Mouse (Mus musculus): Measurements from ENCODE around the gene Armc9. TPM values are rescaled to one million over a fixed set of nuclear protein-coding genes. Genes with fewer than 3 reads are reported as not detected.

Armc9 gene
- polyA plus RNA-seq (2015; fragmentation: Nextera tagmentation; extraction: Ambion mirVana), result 4.7 and 5.0 TPM in 2 replicates

DNA sequence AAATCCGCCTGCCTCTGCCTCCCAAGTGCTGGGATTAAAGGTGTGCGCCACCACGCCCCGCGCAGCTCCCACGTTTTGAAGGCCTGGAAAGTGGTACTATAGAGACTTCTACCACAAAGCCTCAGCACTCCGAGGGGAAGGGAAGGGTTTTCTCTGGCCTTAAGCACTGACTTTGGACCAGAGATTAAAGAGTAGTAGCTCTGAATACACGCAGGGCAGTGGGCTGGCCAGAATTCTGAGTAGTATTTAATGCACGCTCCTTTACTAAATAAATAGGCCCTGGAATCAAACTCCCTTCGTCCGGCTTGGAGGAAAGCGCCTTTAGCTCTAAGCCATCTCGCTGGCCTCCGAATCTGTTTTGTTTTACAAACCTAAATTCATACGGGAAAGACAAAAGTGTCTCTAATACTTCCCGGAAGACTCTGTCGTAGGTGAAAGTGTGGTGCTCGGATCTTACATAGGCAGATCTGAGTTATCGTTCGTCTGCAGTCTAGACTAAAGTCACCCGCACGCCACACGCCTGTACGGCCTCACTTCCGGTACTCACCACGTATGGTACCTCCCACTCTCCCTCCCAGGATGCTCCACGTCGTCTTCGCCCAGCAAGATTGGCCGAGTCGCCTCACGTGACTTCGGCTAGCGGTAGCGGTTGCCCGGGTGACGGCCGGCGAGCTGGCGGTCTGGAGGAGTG lies at the start of gene Armc9:
Gene Armc9 (plus strand): TSS at position 648 of the 691 bp plus-strand sequence.
- ATAC-seq (peak; percentile 100), DNase-seq (peak; percentile 96)
- H3K4me2 ChIP-seq (ENCODE audit: low read depth, low read length), result peak within 1 kb of the TSS; percentile 98
- H3K4me3 ChIP-seq (ENCODE audit: low read depth, low read length), result peak within 1 kb of the TSS; percentile 85
- H3K27ac ChIP-seq (ENCODE audit: low read depth), result peak within 1 kb of the TSS; percentile 93
- H3K27me3 ChIP-seq (ENCODE audit: insufficient read depth, low read length), result no peaks in the 10 kb centered on the region
- peaks cover 8% of the 10 kb centered on the region for H3K4me1 ChIP-seq (ENCODE audit: insufficient read depth)
- TF ChIP-seq CTCF (IDR thresholded peaks at IDR 0.05; ENCODE audit: low read depth) (no peak), EP300 (IDR thresholded peaks at IDR 0.05; ENCODE audit: low read depth) (no peak)
- WGBS (ENCODE audit: insufficient replicate concordance), result 4% methylated on average over 40 of the region's 40 CpGs
- peak within 1 kb of the TSS; percentile 70 for H3K9ac ChIP-seq (replicated peaks)
- H3K9me3 ChIP-seq (ENCODE audit: low read length), result no peaks in the 10 kb centered on the region
- no peaks in the 10 kb centered on the region for H3K36me3 ChIP-seq (replicated peaks; ENCODE audit: insufficient read depth, low read length)

- ATAC-seq, result no peak
Measured at GRCm38 (mm10) chr1:86105054-86105453, 49.5 kb upstream of the Armc9 start.

GRCm38 (mm10) chr1:86111779-86112178 lies 42.8 kb upstream of the Armc9 start, which contains the start of gene Htr2b:
Htr2b (minus strand) TSS chr1:86111970.
- Histone ChIP-seq H3K27me3 (ENCODE audit: insufficient read depth, low read length) (no peaks in the 10 kb centered on the region), H3K9me3 (ENCODE audit: low read length) (no peaks in the 10 kb centered on the region), H3K36me3 (replicated peaks; ENCODE audit: insufficient read depth, low read length) (peaks cover 14% of the 10 kb centered on the region; the same call in 1 of the 2 replicates), H3K4me2 (ENCODE audit: low read depth, low read length) (no peak within 1 kb of the TSS), H3K4me3 (ENCODE audit: low read depth, low read length) (no peak within 1 kb of the TSS), H3K27ac (ENCODE audit: low read depth) (no peak within 1 kb of the TSS), H3K9ac (replicated peaks) (no peak within 1 kb of the TSS), H3K4me1 (ENCODE audit: insufficient read depth) (no peaks in the 10 kb centered on the region)
- ATAC-seq (no peak), DNase-seq (no peak)
- 65% methylated on average over 6 of the region's 6 CpGs for WGBS (ENCODE audit: insufficient replicate concordance)
- TF ChIP-seq EP300 (IDR thresholded peaks at IDR 0.05; ENCODE audit: low read depth) (no peak), CTCF (IDR thresholded peaks at IDR 0.05; ENCODE audit: low read depth) (no peak)

More at GRCm38 (mm10) chr1:86105054-86105453, 49.5 kb upstream of the Armc9 start:
- H3K27ac ChIP-seq (ENCODE audit: low read depth), result no peak overlapping the region
- H3K27me3 ChIP-seq (ENCODE audit: insufficient read depth, low read length), result no peaks in the 10 kb centered on the region
- no peaks in the 10 kb centered on the region for H3K4me1 ChIP-seq (ENCODE audit: insufficient read depth)
- no peak for DNase-seq
- H3K36me3 ChIP-seq (replicated peaks; ENCODE audit: insufficient read depth, low read length), result peaks cover 12% of the 10 kb centered on the region
- WGBS (ENCODE audit: insufficient replicate concordance), result 93% methylated on average over 1 of the region's 1 CpGs
- TF ChIP-seq EP300 (IDR thresholded peaks at IDR 0.05; ENCODE audit: low read depth), result no peak
- TF ChIP-seq CTCF (IDR thresholded peaks at IDR 0.05; ENCODE audit: low read depth), result no peak
- H3K4me2 ChIP-seq (ENCODE audit: low read depth, low read length), result no peak overlapping the region
- H3K9ac ChIP-seq (replicated peaks), result no peak overlapping the region
- H3K9me3 ChIP-seq (ENCODE audit: low read length), result no peaks in the 10 kb centered on the region
- no peak overlapping the region for H3K4me3 ChIP-seq (ENCODE audit: low read depth, low read length)

DNA sequence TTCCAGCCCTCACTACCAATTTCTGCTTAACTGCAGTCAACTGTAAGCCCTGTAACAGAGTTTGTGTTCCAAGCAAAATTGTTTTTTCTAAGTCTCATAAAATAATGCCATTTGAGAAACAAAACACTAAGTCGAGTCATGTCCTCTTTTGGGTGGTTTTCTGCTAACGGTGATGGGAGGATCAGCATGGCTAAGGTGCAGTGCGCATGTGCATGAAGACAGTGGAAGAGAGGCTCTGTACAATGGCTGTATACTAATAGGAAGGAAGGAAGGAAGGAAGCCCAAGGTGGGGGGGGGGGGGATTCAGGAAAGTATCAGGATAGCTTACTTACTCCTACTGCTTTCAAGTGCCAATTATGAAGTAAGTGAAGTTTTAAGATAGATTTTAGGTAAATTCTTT lies 40.4 kb upstream of the Armc9 start:
- DNase-seq, result no peak
- WGBS (ENCODE audit: insufficient replicate concordance), result 70% methylated on average over 3 of the region's 3 CpGs
- no peak for ATAC-seq

GRCm38 (mm10) chr1:86119549-86119948 lies 35.0 kb upstream of the Armc9 start:
- 90% methylated on average over 4 of the region's 4 CpGs for WGBS (ENCODE audit: insufficient replicate concordance)
- no peaks in the 10 kb centered on the region for H3K27me3 ChIP-seq (ENCODE audit: insufficient read depth, low read length)
- DNase-seq, result no peak

More for the DNA sequence above, 40.4 kb upstream of the Armc9 start:
- Histone ChIP-seq H3K9ac (replicated peaks) (no peak overlapping the region), H3K27ac (ENCODE audit: low read depth) (no peak overlapping the region), H3K9me3 (ENCODE audit: low read length) (no peaks in the 10 kb centered on the region), H3K4me3 (ENCODE audit: low read depth, low read length) (no peak overlapping the region), H3K4me1 (ENCODE audit: insufficient read depth) (no peaks in the 10 kb centered on the region), H3K36me3 (replicated peaks; ENCODE audit: insufficient read depth, low read length) (peaks cover 28% of the 10 kb centered on the region), H3K4me2 (ENCODE audit: low read depth, low read length) (no peak overlapping the region), H3K27me3 (ENCODE audit: insufficient read depth, low read length) (no peaks in the 10 kb centered on the region)
- TF ChIP-seq CTCF (IDR thresholded peaks at IDR 0.05; ENCODE audit: low read depth), result no peak

GRCm38 (mm10) chr1:86126036-86126435 lies 28.5 kb upstream of the Armc9 start:
- Histone ChIP-seq H3K27me3 (ENCODE audit: insufficient read depth, low read length) (no peaks in the 10 kb centered on the region), H3K9me3 (ENCODE audit: low read length) (no peaks in the 10 kb centered on the region), H3K36me3 (replicated peaks; ENCODE audit: insufficient read depth, low read length) (peaks cover 64% of the 10 kb centered on the region), H3K9ac (replicated peaks) (no peak overlapping the region), H3K27ac (ENCODE audit: low read depth) (no peak overlapping the region), H3K4me1 (ENCODE audit: insufficient read depth) (no peaks in the 10 kb centered on the region), H3K4me2 (ENCODE audit: low read depth, low read length) (no peak overlapping the region), H3K4me3 (ENCODE audit: low read depth, low read length) (no peak overlapping the region)
- TF ChIP-seq CTCF (IDR thresholded peaks at IDR 0.05; ENCODE audit: low read depth) (no peak), EP300 (IDR thresholded peaks at IDR 0.05; ENCODE audit: low read depth) (no peak)
- ATAC-seq (no peak), DNase-seq (no peak)
- WGBS (ENCODE audit: insufficient replicate concordance), result 95% methylated on average over 2 of the region's 2 CpGs

More at GRCm38 (mm10) chr1:86119549-86119948, 35.0 kb upstream of the Armc9 start:
- Histone ChIP-seq H3K9me3 (ENCODE audit: low read length) (no peaks in the 10 kb centered on the region), H3K4me2 (ENCODE audit: low read depth, low read length) (no peak overlapping the region), H3K27ac (ENCODE audit: low read depth) (no peak overlapping the region), H3K4me1 (ENCODE audit: insufficient read depth) (no peaks in the 10 kb centered on the region), H3K4me3 (ENCODE audit: low read depth, low read length) (no peak overlapping the region), H3K9ac (replicated peaks) (no peak overlapping the region), H3K36me3 (replicated peaks; ENCODE audit: insufficient read depth, low read length) (peaks cover 53% of the 10 kb centered on the region)
- no peak for ATAC-seq
- TF ChIP-seq CTCF (IDR thresholded peaks at IDR 0.05; ENCODE audit: low read depth) (no peak), EP300 (IDR thresholded peaks at IDR 0.05; ENCODE audit: low read depth) (no peak)
